Mouse (Mus musculus): ENCODE measurements around the gene Tle4. TPM values are rescaled to one million over a fixed set of nuclear protein-coding genes. Genes with fewer than 3 reads are reported as not detected.

Tle4 gene
- total RNA-seq, 1 experiment from 2014 or later, result 35.3 TPM

GRCm38 (mm10) chr19:14432436-14432835 is 165.4 kb downstream of the Tle4 start:
- ATAC-seq (replicated peaks; ENCODE audit: insufficient number of reproducible peaks, low FRiP score, low TSS enrichment, poor library complexity, severe bottlenecking), result no peak

- no peak for ATAC-seq (replicated peaks; ENCODE audit: insufficient number of reproducible peaks, low FRiP score, low TSS enrichment, poor library complexity, severe bottlenecking)
Observed at GRCm38 (mm10) chr19:14426920-14427319, 170.9 kb downstream of the Tle4 start.

- ATAC-seq (replicated peaks; ENCODE audit: insufficient number of reproducible peaks, low FRiP score, low TSS enrichment, poor library complexity, severe bottlenecking), result no peak
Observed at GRCm38 (mm10) chr19:14426244-14426868, 171.5 kb downstream of the Tle4 start.

- no peak for ATAC-seq (replicated peaks; ENCODE audit: insufficient number of reproducible peaks, low FRiP score, low TSS enrichment, poor library complexity, severe bottlenecking)
Observed at GRCm38 (mm10) chr19:14425122-14425521, 172.7 kb downstream of the Tle4 start.

GRCm38 (mm10) chr19:14424016-14424964 is 173.6 kb downstream of the Tle4 start:
- no peak for ATAC-seq (replicated peaks; ENCODE audit: insufficient number of reproducible peaks, low FRiP score, low TSS enrichment, poor library complexity, severe bottlenecking)

- no peak for ATAC-seq (replicated peaks; ENCODE audit: insufficient number of reproducible peaks, low FRiP score, low TSS enrichment, poor library complexity, severe bottlenecking)
Observed at GRCm38 (mm10) chr19:14421691-14422090, 176.2 kb downstream of the Tle4 start.

GRCm38 (mm10) chr19:14419886-14420285 is 178.0 kb downstream of the Tle4 start:
- ATAC-seq (replicated peaks; ENCODE audit: insufficient number of reproducible peaks, low FRiP score, low TSS enrichment, poor library complexity, severe bottlenecking), result no peak

GRCm38 (mm10) chr19:14416845-14417244 is 181.0 kb downstream of the Tle4 start:
- ATAC-seq (replicated peaks; ENCODE audit: insufficient number of reproducible peaks, low FRiP score, low TSS enrichment, poor library complexity, severe bottlenecking), result no peak

- no peak for ATAC-seq (replicated peaks; ENCODE audit: insufficient number of reproducible peaks, low FRiP score, low TSS enrichment, poor library complexity, severe bottlenecking)
Observed at GRCm38 (mm10) chr19:14415996-14416395, 181.9 kb downstream of the Tle4 start.

GRCm38 (mm10) chr19:14414957-14415356 is 182.9 kb downstream of the Tle4 start:
- no peak for ATAC-seq (replicated peaks; ENCODE audit: insufficient number of reproducible peaks, low FRiP score, low TSS enrichment, poor library complexity, severe bottlenecking)

GRCm38 (mm10) chr19:14406603-14407002 is 191.2 kb downstream of the Tle4 start:
- no peak for ATAC-seq (replicated peaks; ENCODE audit: insufficient number of reproducible peaks, low FRiP score, low TSS enrichment, poor library complexity, severe bottlenecking)

Measured in monocyte, adult 5-6 weeks (primary cell).